Mouse (Mus musculus) retina, embryonic 14.5 days (tissue): ENCODE data around the gene Slc38a9.

Experiments used
- DNase-seq: peaks from one replicate; pipeline ENCODE4 v3.0.0-alpha.2; 2015; ENCODE audit warnings: low spot score

Gene Slc38a9

GRCm38 (mm10) chr13:112770528-112771328 lies 110.2 kb downstream of the Slc38a9 start:
- no peak for DNase-seq

- no peak for DNase-seq
These were observed 111.1 kb downstream of the Slc38a9 start for GRCm38 (mm10) chr13:112771447-112772208.

- no peak for DNase-seq
These were observed 111.7 kb downstream of the Slc38a9 start for GRCm38 (mm10) chr13:112772252-112772651.

GRCm38 (mm10) chr13:112772861-112773260 lies 112.3 kb downstream of the Slc38a9 start:
- DNase-seq, result no peak

GRCm38 (mm10) chr13:112773991-112774675 lies 113.6 kb downstream of the Slc38a9 start:
- DNase-seq, result no peak

- no peak for DNase-seq
These were observed 115.3 kb downstream of the Slc38a9 start for GRCm38 (mm10) chr13:112775856-112776255.

DNA sequence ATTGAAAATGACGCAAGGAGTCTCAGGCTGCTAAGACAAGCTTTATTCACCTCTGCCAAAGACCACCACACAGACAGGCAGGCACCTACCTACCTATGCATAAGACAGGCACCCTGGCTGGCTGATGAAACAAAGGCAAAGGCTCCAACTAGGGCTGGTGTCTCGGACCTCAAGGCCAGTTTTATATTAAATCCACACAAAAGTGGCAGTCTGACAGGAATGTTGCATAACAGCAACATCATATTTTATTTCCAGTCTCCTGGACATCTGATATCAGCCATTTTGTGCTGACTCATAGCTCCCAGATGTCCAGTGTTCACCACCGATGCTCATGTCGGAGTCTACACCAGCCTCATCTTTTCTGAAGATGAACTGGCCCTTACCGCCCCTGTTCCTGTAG lies 117.9 kb downstream of the Slc38a9 start:
- no peak for DNase-seq

DNA sequence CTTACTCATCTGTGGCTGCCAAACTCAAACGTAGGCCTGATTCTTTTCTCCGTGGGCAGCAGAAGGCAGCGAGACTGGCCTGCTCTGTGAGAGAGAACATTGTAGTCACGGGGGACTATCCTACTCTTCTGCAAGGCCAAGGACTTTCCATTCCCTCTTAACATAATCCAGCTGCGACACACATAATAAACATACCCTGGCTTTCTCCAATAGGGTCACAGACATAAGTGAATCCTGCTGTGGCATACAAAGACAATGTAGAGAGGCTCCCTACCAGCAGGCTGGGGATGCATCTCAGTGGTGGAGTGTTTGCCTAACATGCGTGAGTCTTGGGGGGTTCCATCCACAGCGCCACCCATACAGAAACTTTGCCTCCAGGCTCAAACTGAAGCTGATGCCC lies 124.8 kb downstream of the Slc38a9 start:
- DNase-seq, result no peak

GRCm38 (mm10) chr13:112786142-112786541 lies 125.6 kb downstream of the Slc38a9 start:
- DNase-seq, result no peak

DNA sequence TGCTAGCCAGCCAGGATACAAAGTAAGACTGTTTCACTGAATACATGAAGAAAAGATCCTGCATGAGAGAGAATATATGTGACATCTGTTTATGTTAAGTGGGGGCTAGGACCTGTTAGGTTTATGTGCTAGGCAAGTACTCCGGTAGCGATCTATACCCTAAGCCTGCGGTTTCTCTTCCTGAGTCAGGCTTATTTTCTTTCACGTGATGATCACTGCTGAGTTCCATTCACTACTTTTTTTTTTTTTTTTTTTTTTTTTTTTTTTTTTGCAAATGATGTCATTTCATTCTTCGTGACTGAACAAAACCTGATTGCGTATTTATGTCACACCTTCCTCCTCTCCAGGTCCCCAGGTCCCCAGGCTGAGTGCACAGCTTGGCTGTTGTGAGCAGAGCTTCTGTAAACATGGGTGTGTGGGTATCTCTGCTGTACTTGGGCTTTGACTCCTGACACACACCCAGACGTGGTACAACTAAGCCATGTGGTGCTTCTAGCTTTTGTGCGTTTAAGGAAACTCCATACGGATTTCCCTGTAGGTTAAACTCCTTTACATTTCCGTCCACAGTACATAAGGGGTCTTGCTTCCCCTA lies 126.5 kb downstream of the Slc38a9 start:
- DNase-seq, result no peak
